ENCODE assay signal across 8 mouse cellular contexts in genomic region chr4:133344112-133344511, GRCm38 (mm10). TPM values are rescaled to one million over a fixed set of nuclear protein-coding genes. Genes with fewer than 3 reads are reported as not detected.
DNase-seq lines count a peak whose midpoint lies in the region.

No protein-coding gene starts in this region.

- peak; percentile 54 for DNase-seq in adrenal gland, postnatal 10 days
- DNase-seq in adrenal gland, adult 8-10 months, result no peak
- DNase-seq in layer of hippocampus, adult 18-20 months (ENCODE audit: low spot score in 2 of 2), result peak; percentile 19 to 38
- DNase-seq in layer of hippocampus, adult 9-11 months, result no peak
- DNase-seq in T-cell, adult 2 months (ENCODE audit: low spot score), result peak; percentile 41
- peak; percentile 35 to 57 for DNase-seq in heart, postnatal 36 days
- DNase-seq in lung, postnatal 36 days, result peak; percentile 62
- no peak for DNase-seq in urinary bladder, postnatal 14 days (ENCODE audit: low spot score)

- intact Hi-C loops in heart, postnatal 36 days (cut with DNase I), result loop anchor here (1.0 kb wide), 1 partner anchor 34 kb away; no protein-coding TSS in a partner anchor

RNA-seq across cellular contexts. Expression of gene Wdtc1, which starts 9.2 kb away (rescaled TPM):
- 10 to 100 TPM; 46.3 to 50.1 TPM for total RNA-seq in adrenal gland, postnatal 10 days (2021)
- 10 to 100 TPM; 49.0 to 73.2 (median 60.2) TPM for total RNA-seq in adrenal gland, adult 8-10 months (2022)
- 10 to 100 TPM; 79.6 to 83.1 TPM for total RNA-seq in layer of hippocampus, adult 18-20 months (2021)
- total RNA-seq in heart, postnatal 36 days (2021), result 10 to 100 TPM; 82.0 to 88.2 TPM

RNA-seq across cellular contexts. Expression of gene Slc9a1, which starts 25.4 kb away (rescaled TPM):
- 10 to 100 TPM; 31.9 to 42.5 TPM for total RNA-seq in adrenal gland, postnatal 10 days (2021)
- total RNA-seq in adrenal gland, adult 8-10 months (2022), result 10 to 100 TPM; 50.3 to 83.2 (median 63.5) TPM
- 10 to 100 TPM; 62.2 to 62.9 TPM for total RNA-seq in layer of hippocampus, adult 18-20 months (2021)
- 10 to 100 TPM; 17.6 to 18.8 TPM for total RNA-seq in heart, postnatal 36 days (2021)

Comparison
In these comparisons a context has a peak if more than half of its experiments do, and no peak if none do; other contexts are left out.
1. DNase-seq: peak in adrenal gland, postnatal 10 days (single experiment), layer of hippocampus, adult 18-20 months (2 of 2), T-cell, adult 2 months (single experiment), heart, postnatal 36 days (2 of 2) and lung, postnatal 36 days (single experiment); none in adrenal gland, adult 8-10 months (single experiment), layer of hippocampus, adult 9-11 months (single experiment) and urinary bladder, postnatal 14 days (single experiment).